8 mouse cellular contexts compared by ENCODE assay signal in genomic region chr7:43312386-43313012, GRCm38 (mm10). TPM values are rescaled to one million over a fixed set of nuclear protein-coding genes. Genes with fewer than 3 reads are reported as not detected.
DNase-seq lines count a peak whose midpoint lies in the region; ATAC-seq lines count a peak whose summit lies in the region.

No protein-coding gene starts in this region.

- H3K9me3 ChIP-seq in kidney, embryonic 14.5 days (ENCODE audit: control insufficient read depth, low read length), result no peaks in the 10 kb centered on the region
- no peaks in the 10 kb centered on the region for H3K9me3 ChIP-seq in liver, embryonic 16.5 days (replicated peaks; ENCODE audit: control insufficient read depth, low read length)

- H3K9ac ChIP-seq in kidney, embryonic 14.5 days (ENCODE audit: low read depth, low read length), result peak overlapping the region; percentile 84
- H3K9ac ChIP-seq in liver, embryonic 16.5 days (ENCODE audit: low read depth, low read length), result peak overlapping the region; percentile 82

- ATAC-seq in kidney, embryonic 14.5 days (ENCODE audit: low FRiP score, low TSS enrichment), result peak; percentile 68
- peak; percentile 57 for ATAC-seq in granulocyte monocyte progenitor cell, adult 5-6 weeks (replicated peaks; ENCODE audit: poor library complexity, severe bottlenecking)
- peak; percentile 32 for ATAC-seq in liver, embryonic 16.5 days (ENCODE audit: low read depth)

- peak overlapping the region; percentile 78 for H3K27ac ChIP-seq in kidney, embryonic 14.5 days (ENCODE audit: low read depth, low read length)
- H3K27ac ChIP-seq in liver, embryonic 16.5 days (ENCODE audit: low read length), result peak overlapping the region; percentile 88

- no peaks in the 10 kb centered on the region for H3K27me3 ChIP-seq in kidney, embryonic 14.5 days (ENCODE audit: control insufficient read depth, insufficient read depth, low read length)
- no peaks in the 10 kb centered on the region for H3K27me3 ChIP-seq in liver, embryonic 16.5 days (ENCODE audit: control insufficient read depth, insufficient read depth, low read depth, low read length)

- no peak for DNase-seq in kidney, adult 8-10 months
- DNase-seq in ZHBTc4 (ENCODE audit: low read depth, low spot score), result peak; percentile 42
- peak; percentile 5 for DNase-seq in telencephalon, adult 2 months (ENCODE audit: low read depth, low spot score)
- DNase-seq in kidney, postnatal 36 days, result no peak
- no peak for DNase-seq in kidney, adult 11 months

- peak overlapping the region; percentile 84 for H3K4me3 ChIP-seq in kidney, embryonic 14.5 days (ENCODE audit: low read length)
- H3K4me3 ChIP-seq in liver, embryonic 16.5 days (ENCODE audit: low read depth, low read length), result peak overlapping the region; percentile 82

- under 1% methylated on average over 32 of the region's 32 CpGs for WGBS in kidney, embryonic 14.5 days
- WGBS in liver, embryonic 16.5 days (ENCODE audit: insufficient replicate concordance), result 1% methylated on average over 32 of the region's 32 CpGs

- H3K4me2 ChIP-seq in kidney, embryonic 14.5 days (replicated peaks; ENCODE audit: low read depth, low read length), result peak overlapping the region; percentile 79
- H3K4me2 ChIP-seq in liver, embryonic 16.5 days (ENCODE audit: low read depth, low read length), result peak overlapping the region; percentile 88

- peaks cover 22% of the 10 kb centered on the region for H3K36me3 ChIP-seq in kidney, embryonic 14.5 days (ENCODE audit: control insufficient read depth, insufficient read depth, low read length)
- H3K36me3 ChIP-seq in liver, embryonic 16.5 days (ENCODE audit: control insufficient read depth, insufficient read depth), result no peaks in the 10 kb centered on the region; the same call in 1 of the 2 replicates

- H3K4me1 ChIP-seq in kidney, embryonic 14.5 days (ENCODE audit: control insufficient read depth, insufficient read depth, low read length), result 0 out of 2 replicates have a peak, but pooled peaks cover 4% of the 10 kb centered on the region
- peaks cover 25% of the 10 kb centered on the region for H3K4me1 ChIP-seq in liver, embryonic 16.5 days (ENCODE audit: control insufficient read depth, low read depth, low read length)

RNA-seq across cellular contexts. Expression of gene Zfp715, which starts 0.6 kb away (rescaled TPM):
- 9.0 and 14.7 TPM in 2 replicates for polyA plus RNA-seq in kidney, embryonic 14.5 days (2014; fragmentation: Nextera tagmentation; extraction: Ambion mirVana)
- total RNA-seq in granulocyte monocyte progenitor cell, adult 5-6 weeks (2014; fragmentation: Nextera tagmentation), result 17.7 and 20.7 TPM in 2 replicates
- 13.3 and 22.0 TPM in 2 replicates for total RNA-seq in granulocyte monocyte progenitor cell, adult 5-6 weeks (2017)
- polyA plus RNA-seq in liver, embryonic 16.5 days (2015; fragmentation: Nextera tagmentation; extraction: Ambion mirVana), result 4.5 and 4.9 TPM in 2 replicates

RNA-seq across cellular contexts. Expression of gene Siglecf, which starts 38.6 kb away (rescaled TPM):
- not detected in 2 replicates for polyA plus RNA-seq in kidney, embryonic 14.5 days (2014; fragmentation: Nextera tagmentation; extraction: Ambion mirVana)
- total RNA-seq in granulocyte monocyte progenitor cell, adult 5-6 weeks (2014; fragmentation: Nextera tagmentation), result 11.6 and 16.5 TPM in 2 replicates
- 19.2 and 22.0 TPM in 2 replicates for total RNA-seq in granulocyte monocyte progenitor cell, adult 5-6 weeks (2017)
- 1.8 and 1.9 TPM in 2 replicates for polyA plus RNA-seq in liver, embryonic 16.5 days (2015; fragmentation: Nextera tagmentation; extraction: Ambion mirVana)

Comparison
In these comparisons a context has a peak if more than half of its experiments do, and no peak if none do; other contexts are left out.
1. DNase-seq: peak in ZHBTc4 (single experiment) and telencephalon, adult 2 months (single experiment); none in kidney, adult 8-10 months (0 of 2), kidney, postnatal 36 days (0 of 2) and kidney, adult 11 months (single experiment).
2. Peak in every context shown above with its lines, with median percentiles within 50 percentile points of each other: ATAC-seq.